Mouse (Mus musculus) stomach, embryonic 14.5 days (tissue): Measurements from ENCODE around the gene Adgrf5. TPM values are rescaled to one million over a fixed set of nuclear protein-coding genes. Genes with fewer than 3 reads are reported as not detected.
"Not testable (repeated sequence)": the region's sequence is repeated elsewhere in the genome, so short reads cannot be mapped to it uniquely, and the experiment has no call there.

Experiments
- ATAC-seq: fragments of 200-750 bp; cut with Nextera tagmentation; 2 replicates; pipeline ENCODE4 v1.8.0; 2017; ENCODE audit warnings: low read depth, moderate TSS enrichment; ENCODE audit not compliant: insufficient number of reproducible peaks, insufficient read depth, low FRiP score
- H3K27ac ChIP-seq: fragments of 300-500 bp; sonication (generic); 2 replicates; pipeline ENCODE4 v1.5.1; 2014; ENCODE audit warnings: mild to moderate bottlenecking, low read length, moderate library complexity, mixed read lengths
- H3K27me3 ChIP-seq: fragments of 300-500 bp; sonication (generic); 2 replicates; pipeline ENCODE4 v1.6.1; 2014; ENCODE audit warnings: low read length, control low read depth, mixed read lengths; ENCODE audit not compliant: control insufficient read depth, insufficient read depth
- H3K36me3 ChIP-seq: fragments of 300-500 bp; sonication (generic); 2 replicates; pipeline ENCODE4 v1.6.1; 2014; ENCODE audit warnings: mild to moderate bottlenecking, control low read depth, low read length, moderate library complexity, mixed read lengths; ENCODE audit not compliant: control insufficient read depth, insufficient read depth
- H3K4me1 ChIP-seq: fragments of 300-500 bp; sonication (generic); 2 replicates; pipeline ENCODE4 v1.6.1; 2014; ENCODE audit warnings: low read length, control low read depth, mixed read lengths; ENCODE audit not compliant: control insufficient read depth, insufficient read depth
- H3K4me2 ChIP-seq: fragments of 300-500 bp; sonication (generic); replicated peaks from 2 replicates; pipeline ENCODE4 v1.6.1; 2014; ENCODE audit warnings: low read depth, low read length, control low read depth
- H3K4me3 ChIP-seq: fragments of 300-500 bp; sonication (generic); 2 replicates; pipeline ENCODE4 v1.5.1; 2014; ENCODE audit warnings: low read depth, low read length, control low read depth
- H3K9ac ChIP-seq: fragments of 300-500 bp; sonication (generic); replicated peaks from 2 replicates; pipeline ENCODE4 v1.6.1; 2014; ENCODE audit warnings: low read depth, mild to moderate bottlenecking, control low read depth, low read length, moderate library complexity, mixed read lengths
- H3K9me3 ChIP-seq: fragments of 300-500 bp; sonication (generic); 2 replicates; pipeline ENCODE4 v1.6.1; 2016; ENCODE audit warnings: low read depth, low read length, control low read depth; ENCODE audit not compliant: control insufficient read depth
- WGBS: fragments of 180-500 bp; shearing (Covaris S2); extraction: QIAGEN DNeasy Blood & Tissue Kit; methylation state at CpG from one replicate; pipeline ENCODE4 v1.1.7; 2014; 5-methylcytosine and 5-hydroxymethylcytosine counted together
- polyA plus RNA-seq: library from polyadenylated mRNA; unstranded; fragments of >200 nt; fragmentation: Nextera tagmentation; extraction: Ambion mirVana; gene quantifications from 2 replicates; pipeline ENCODE4 v1.2.1, GENCODE M21; 2014

The Adgrf5 gene
- polyA plus RNA-seq, 1 experiment from 2014 or later, result 11.6 TPM

- ATAC-seq, H3K36me3 ChIP-seq, H3K4me2 ChIP-seq, H3K27me3 ChIP-seq, H3K4me1 ChIP-seq, H3K9me3 ChIP-seq, H3K9ac ChIP-seq, H3K27ac ChIP-seq, H3K4me3 ChIP-seq: not testable (repeated sequence)
- WGBS, result 98% methylated on average over 8 of the region's 10 CpGs
Measured at GRCm38 (mm10) chr17:43490371-43490770, 130.1 kb downstream of the Adgrf5 start.

GRCm38 (mm10) chr17:43495502-43495901, 135.3 kb downstream of the Adgrf5 start:
- H3K9ac ChIP-seq, result no peak overlapping the region
- H3K36me3 ChIP-seq, result no peaks in the 10 kb centered on the region
- no peak for ATAC-seq
- no peaks in the 10 kb centered on the region for H3K9me3 ChIP-seq
- no peak overlapping the region for H3K4me3 ChIP-seq
- WGBS, result 72% methylated on average over 5 of the region's 5 CpGs
- no peak overlapping the region for H3K27ac ChIP-seq
- no peaks in the 10 kb centered on the region for H3K27me3 ChIP-seq
- H3K4me2 ChIP-seq, result no peak overlapping the region
- H3K4me1 ChIP-seq, result no peaks in the 10 kb centered on the region

GRCm38 (mm10) chr17:43497521-43497920, 137.3 kb downstream of the Adgrf5 start:
- 62% methylated on average over 4 of the region's 4 CpGs for WGBS
- no peaks in the 10 kb centered on the region for H3K9me3 ChIP-seq
- H3K36me3 ChIP-seq, result no peaks in the 10 kb centered on the region
- no peak for ATAC-seq
- no peak overlapping the region for H3K27ac ChIP-seq
- no peaks in the 10 kb centered on the region for H3K4me1 ChIP-seq
- no peak overlapping the region for H3K4me3 ChIP-seq
- H3K27me3 ChIP-seq, result no peaks in the 10 kb centered on the region
- H3K4me2 ChIP-seq, result no peak overlapping the region
- no peak overlapping the region for H3K9ac ChIP-seq

GRCm38 (mm10) chr17:43500513-43500912, 140.3 kb downstream of the Adgrf5 start:
- Histone ChIP-seq H3K27ac (no peak overlapping the region), H3K4me2 (no peak overlapping the region), H3K4me1 (no peaks in the 10 kb centered on the region), H3K27me3 (no peaks in the 10 kb centered on the region), H3K9ac (no peak overlapping the region), H3K4me3 (no peak overlapping the region), H3K36me3 (no peaks in the 10 kb centered on the region), H3K9me3 (no peaks in the 10 kb centered on the region)
- 77% methylated on average over 1 of the region's 1 CpGs for WGBS
- ATAC-seq, result no peak

GRCm38 (mm10) chr17:43501223-43501622, 141.0 kb downstream of the Adgrf5 start:
- H3K4me2 ChIP-seq, result no peak overlapping the region
- H3K27me3 ChIP-seq, result no peaks in the 10 kb centered on the region
- no peak for ATAC-seq
- H3K4me1 ChIP-seq, result no peaks in the 10 kb centered on the region
- no peak overlapping the region for H3K9ac ChIP-seq
- H3K4me3 ChIP-seq, result no peak overlapping the region
- no peaks in the 10 kb centered on the region for H3K36me3 ChIP-seq
- WGBS, result 75% methylated on average over 3 of the region's 3 CpGs
- H3K27ac ChIP-seq, result no peak overlapping the region
- H3K9me3 ChIP-seq, result no peaks in the 10 kb centered on the region

- H3K4me3 ChIP-seq, result no peak overlapping the region
- no peaks in the 10 kb centered on the region for H3K27me3 ChIP-seq
- H3K36me3 ChIP-seq, result no peaks in the 10 kb centered on the region
- H3K27ac ChIP-seq, result no peak overlapping the region
- H3K9me3 ChIP-seq, result no peaks in the 10 kb centered on the region
- H3K4me2 ChIP-seq, result no peak overlapping the region
- H3K4me1 ChIP-seq, result no peaks in the 10 kb centered on the region
- no peak for ATAC-seq
- H3K9ac ChIP-seq, result no peak overlapping the region
- 86% methylated on average over 5 of the region's 5 CpGs for WGBS
Measured at GRCm38 (mm10) chr17:43501631-43502030, 141.4 kb downstream of the Adgrf5 start.

- no peak within 1 kb of the TSS for H3K4me2 ChIP-seq
- no peak for ATAC-seq
- no peaks in the 10 kb centered on the region for H3K4me1 ChIP-seq
- whole genome bisulfite sequencing, result 90% methylated on average over 9 of the region's 9 CpGs
- H3K9me3 ChIP-seq, result no peaks in the 10 kb centered on the region
- H3K27ac ChIP-seq, result no peak within 1 kb of the TSS
- H3K36me3 ChIP-seq, result no peaks in the 10 kb centered on the region
- no peak within 1 kb of the TSS for H3K9ac ChIP-seq
- H3K4me3 ChIP-seq, result no peak within 1 kb of the TSS
- H3K27me3 ChIP-seq, result no peaks in the 10 kb centered on the region
Measured at GRCm38 (mm10) chr17:43502592-43502991, 142.3 kb downstream of the Adgrf5 start, which contains the start of gene Mep1a. Gene Mep1a, minus strand, starts transcription at chr17:43502812.

- peak; percentile 83 for ATAC-seq
- WGBS, result 21% methylated on average over 4 of the region's 4 CpGs
- no peaks in the 10 kb centered on the region for H3K36me3 ChIP-seq
- no peak overlapping the region for H3K9ac ChIP-seq
- no peak overlapping the region for H3K4me2 ChIP-seq
- no peak overlapping the region for H3K4me3 ChIP-seq
- 0 out of 2 replicates have a peak overlapping the region, but pooled peaks have one; percentile 11 for H3K27ac ChIP-seq
- H3K4me1 ChIP-seq, result no peaks in the 10 kb centered on the region
- H3K9me3 ChIP-seq, result no peaks in the 10 kb centered on the region
- H3K27me3 ChIP-seq, result no peaks in the 10 kb centered on the region
Measured at GRCm38 (mm10) chr17:43503861-43504593, 143.8 kb downstream of the Adgrf5 start.

GRCm38 (mm10) chr17:43504594-43504934, 144.3 kb downstream of the Adgrf5 start:
- ATAC-seq, result peak; percentile 76
- no peaks in the 10 kb centered on the region for H3K27me3 ChIP-seq
- 19% methylated on average over 6 of the region's 6 CpGs for WGBS
- H3K4me3 ChIP-seq, result no peak overlapping the region
- H3K36me3 ChIP-seq, result no peaks in the 10 kb centered on the region
- H3K9ac ChIP-seq, result no peak overlapping the region
- H3K9me3 ChIP-seq, result no peaks in the 10 kb centered on the region
- no peaks in the 10 kb centered on the region for H3K4me1 ChIP-seq
- 0 out of 2 replicates have a peak overlapping the region, but pooled peaks have one; percentile 11 for H3K27ac ChIP-seq
- H3K4me2 ChIP-seq, result no peak overlapping the region
